Mouse (Mus musculus): ENCODE measurements at regions not wholly inside any gene's neighbourhood (a gene's known extent, or its start where the extent isn't known, plus 50 kb on each side); places are given as distances from the start of the nearest gene placed in this dataset.

- Histone ChIP-seq H3K4me3 (replicated peaks) (no peak overlapping the region), H3K27ac (replicated peaks) (no peak overlapping the region), H3K9ac (no peak overlapping the region), H3K9me3 (replicated peaks) (no peaks in the 10 kb centered on the region), H3K36me3 (no peaks in the 10 kb centered on the region), H3K4me1 (no peaks in the 10 kb centered on the region), H3K4me2 (replicated peaks) (no peak overlapping the region), H3K27me3 (no peaks in the 10 kb centered on the region)
- WGBS, result 29% methylated on average over 1 of the region's 1 CpGs
- ATAC-seq (ENCODE audit: insufficient number of reproducible peaks, low FRiP score, low TSS enrichment, low read depth), result no peak
Observed at GRCm38 (mm10) chr14:58663946-58664345, 478.7 kb downstream of the 1700129C05Rik start.

- Histone ChIP-seq H3K27me3 (no peaks in the 10 kb centered on the region), H3K4me3 (replicated peaks) (no peak overlapping the region), H3K4me2 (replicated peaks) (no peak overlapping the region), H3K9me3 (replicated peaks) (no peaks in the 10 kb centered on the region), H3K4me1 (no peaks in the 10 kb centered on the region), H3K27ac (replicated peaks) (no peak overlapping the region), H3K9ac (no peak overlapping the region), H3K36me3 (no peaks in the 10 kb centered on the region)
- 76% methylated on average over 5 of the region's 5 CpGs for WGBS
- no peak for ATAC-seq (ENCODE audit: insufficient number of reproducible peaks, low FRiP score, low TSS enrichment, low read depth)
Observed at GRCm38 (mm10) chr14:58662601-58663000, 480.1 kb downstream of the 1700129C05Rik start.

- no peak overlapping the region for H3K9ac ChIP-seq
- 80% methylated on average over 3 of the region's 3 CpGs for WGBS
- H3K27ac ChIP-seq (replicated peaks), result no peak overlapping the region
- no peaks in the 10 kb centered on the region for H3K36me3 ChIP-seq
- no peaks in the 10 kb centered on the region for H3K27me3 ChIP-seq
- no peak overlapping the region for H3K4me2 ChIP-seq (replicated peaks)
- no peak for ATAC-seq (ENCODE audit: insufficient number of reproducible peaks, low FRiP score, low TSS enrichment, low read depth)
- peaks cover 6% of the 10 kb centered on the region; the same call in 1 of the 2 replicates for H3K4me1 ChIP-seq
- no peaks in the 10 kb centered on the region for H3K9me3 ChIP-seq (replicated peaks)
- H3K4me3 ChIP-seq (replicated peaks), result no peak overlapping the region
Observed at GRCm38 (mm10) chr14:58661416-58661815, 481.3 kb downstream of the 1700129C05Rik start.

- no peak for ATAC-seq (ENCODE audit: insufficient number of reproducible peaks, low FRiP score, low TSS enrichment, low read depth)
- no peaks in the 10 kb centered on the region for H3K36me3 ChIP-seq
- no peaks in the 10 kb centered on the region for H3K9me3 ChIP-seq (replicated peaks)
- H3K4me1 ChIP-seq, result peaks cover 12% of the 10 kb centered on the region; the same call in 1 of the 2 replicates
- H3K27ac ChIP-seq (replicated peaks), result no peak overlapping the region
- WGBS, result 44% methylated on average over 2 of the region's 2 CpGs
- no peak overlapping the region for H3K4me2 ChIP-seq (replicated peaks)
- H3K27me3 ChIP-seq, result no peaks in the 10 kb centered on the region
- no peak overlapping the region for H3K4me3 ChIP-seq (replicated peaks)
- no peak overlapping the region for H3K9ac ChIP-seq
Observed at GRCm38 (mm10) chr14:58657263-58657662, 485.4 kb downstream of the 1700129C05Rik start.

- no peaks in the 10 kb centered on the region for H3K27me3 ChIP-seq
- no peaks in the 10 kb centered on the region for H3K9me3 ChIP-seq (replicated peaks)
- no peak overlapping the region for H3K4me3 ChIP-seq (replicated peaks)
- no peak overlapping the region; the same call in 1 of the 2 replicates for H3K27ac ChIP-seq (replicated peaks)
- no peak overlapping the region for H3K9ac ChIP-seq
- H3K36me3 ChIP-seq, result no peaks in the 10 kb centered on the region
- peaks cover 12% of the 10 kb centered on the region; the same call in 1 of the 2 replicates for H3K4me1 ChIP-seq
- no peak for ATAC-seq (ENCODE audit: insufficient number of reproducible peaks, low FRiP score, low TSS enrichment, low read depth)
- WGBS, result 11% methylated on average over 1 of the region's 1 CpGs
- H3K4me2 ChIP-seq (replicated peaks), result no peak overlapping the region
Observed at GRCm38 (mm10) chr14:58656935-58657238, 485.8 kb downstream of the 1700129C05Rik start.

GRCm38 (mm10) chr14:58656212-58656934 lies 486.3 kb downstream of the 1700129C05Rik start:
- no peak for ATAC-seq (ENCODE audit: insufficient number of reproducible peaks, low FRiP score, low TSS enrichment, low read depth)

GRCm38 (mm10) chr14:58653026-58653425 lies 489.7 kb downstream of the 1700129C05Rik start:
- ATAC-seq (ENCODE audit: insufficient number of reproducible peaks, low FRiP score, low TSS enrichment, low read depth), result no peak
- Histone ChIP-seq H3K4me2 (replicated peaks) (no peak overlapping the region), H3K36me3 (no peaks in the 10 kb centered on the region), H3K27ac (replicated peaks) (no peak overlapping the region), H3K4me1 (peaks cover 12% of the 10 kb centered on the region; the same call in 1 of the 2 replicates), H3K4me3 (replicated peaks) (no peak overlapping the region), H3K27me3 (0 out of 2 replicates have a peak, but pooled peaks cover 3% of the 10 kb centered on the region), H3K9me3 (replicated peaks) (no peaks in the 10 kb centered on the region), H3K9ac (no peak overlapping the region)
- WGBS, result 87% methylated on average over 1 of the region's 1 CpGs

More at GRCm38 (mm10) chr14:58656212-58656934, 486.3 kb downstream of the 1700129C05Rik start:
- Histone ChIP-seq H3K27me3 (no peaks in the 10 kb centered on the region), H3K27ac (replicated peaks) (no peak overlapping the region; the same call in 1 of the 2 replicates), H3K4me1 (peaks cover 12% of the 10 kb centered on the region; the same call in 1 of the 2 replicates), H3K36me3 (no peaks in the 10 kb centered on the region), H3K4me3 (replicated peaks) (no peak overlapping the region), H3K4me2 (replicated peaks) (no peak overlapping the region), H3K9ac (no peak overlapping the region), H3K9me3 (replicated peaks) (no peaks in the 10 kb centered on the region)
- WGBS, result 23% methylated on average over 4 of the region's 4 CpGs

- Histone ChIP-seq H3K27ac (replicated peaks) (no peak overlapping the region), H3K36me3 (no peaks in the 10 kb centered on the region), H3K4me3 (replicated peaks) (no peak overlapping the region), H3K4me2 (replicated peaks) (no peak overlapping the region), H3K27me3 (0 out of 2 replicates have a peak, but pooled peaks cover 3% of the 10 kb centered on the region), H3K4me1 (peaks cover 11% of the 10 kb centered on the region; the same call in 1 of the 2 replicates), H3K9me3 (replicated peaks) (no peaks in the 10 kb centered on the region), H3K9ac (no peak overlapping the region)
- 72% methylated on average over 3 of the region's 3 CpGs for WGBS
- no peak for ATAC-seq (ENCODE audit: insufficient number of reproducible peaks, low FRiP score, low TSS enrichment, low read depth)
Observed at GRCm38 (mm10) chr14:58652004-58652403, 490.7 kb downstream of the 1700129C05Rik start.

- H3K27me3 ChIP-seq, result 0 out of 2 replicates have a peak, but pooled peaks cover 3% of the 10 kb centered on the region
- no peak overlapping the region for H3K4me2 ChIP-seq (replicated peaks)
- ATAC-seq (ENCODE audit: insufficient number of reproducible peaks, low FRiP score, low TSS enrichment, low read depth), result no peak
- 28% methylated on average over 6 of the region's 6 CpGs for WGBS
- no peaks in the 10 kb centered on the region for H3K9me3 ChIP-seq (replicated peaks)
- H3K27ac ChIP-seq (replicated peaks), result no peak overlapping the region
- H3K9ac ChIP-seq, result no peak overlapping the region
- H3K4me3 ChIP-seq (replicated peaks), result no peak overlapping the region
- peaks cover 4% of the 10 kb centered on the region; the same call in 1 of the 2 replicates for H3K4me1 ChIP-seq
- no peaks in the 10 kb centered on the region for H3K36me3 ChIP-seq
Observed at GRCm38 (mm10) chr14:58651210-58651609, 491.5 kb downstream of the 1700129C05Rik start.

- H3K36me3 ChIP-seq, result no peaks in the 10 kb centered on the region
- 0 out of 2 replicates have a peak, but pooled peaks cover 9% of the 10 kb centered on the region for H3K4me1 ChIP-seq
- no peak overlapping the region for H3K9ac ChIP-seq
- H3K4me3 ChIP-seq (replicated peaks), result no peak overlapping the region
- H3K4me2 ChIP-seq (replicated peaks), result no peak overlapping the region
- no peak overlapping the region for H3K27ac ChIP-seq (replicated peaks)
- H3K9me3 ChIP-seq (replicated peaks), result no peaks in the 10 kb centered on the region
- H3K27me3 ChIP-seq, result peaks cover 19% of the 10 kb centered on the region; the same call in 1 of the 2 replicates
- ATAC-seq (ENCODE audit: insufficient number of reproducible peaks, low FRiP score, low TSS enrichment, low read depth), result 0 out of 2 replicates have a peak, but pooled peaks have one; percentile 29
- WGBS, result 38% methylated on average over 7 of the region's 7 CpGs
Observed at GRCm38 (mm10) chr14:58638337-58638696, 504.4 kb downstream of the 1700129C05Rik start.

- no peak overlapping the region for H3K4me3 ChIP-seq (replicated peaks)
- no peak overlapping the region for H3K4me2 ChIP-seq (replicated peaks)
- 55% methylated on average over 13 of the region's 13 CpGs for WGBS
- no peak overlapping the region for H3K9ac ChIP-seq
- no peaks in the 10 kb centered on the region for H3K9me3 ChIP-seq (replicated peaks)
- 0 out of 2 replicates have a peak, but pooled peaks cover 9% of the 10 kb centered on the region for H3K4me1 ChIP-seq
- H3K27ac ChIP-seq (replicated peaks), result no peak overlapping the region
- ATAC-seq (ENCODE audit: insufficient number of reproducible peaks, low FRiP score, low TSS enrichment, low read depth), result no peak
- no peaks in the 10 kb centered on the region for H3K36me3 ChIP-seq
- peaks cover 19% of the 10 kb centered on the region; the same call in 1 of the 2 replicates for H3K27me3 ChIP-seq
Observed at GRCm38 (mm10) chr14:58637405-58638336, 505.0 kb downstream of the 1700129C05Rik start.
